Mouse (Mus musculus) liver, adult 2 months (tissue): Measurements from ENCODE around the gene Klf7.

Experiments
- CTCF ChIP-seq: fragments of 200-500 bp; IDR thresholded peaks from 2 replicates; pipeline ENCODE4 v1.5.1; 2011; ENCODE audit warnings: low read depth, low read length, control low read depth
- POLR2A ChIP-seq: fragments of 200-500 bp; IDR thresholded peaks from 2 replicates; pipeline ENCODE4 v1.6.1; 2011; ENCODE audit warnings: low read length, control low read depth; ENCODE audit not compliant: insufficient read depth; ENCODE audit errors: extremely low read depth

- TF ChIP-seq CTCF (no peak), POLR2A (no peak)
These were observed 75.3 kb downstream of the Klf7 start for GRCm38 (mm10) chr1:64046802-64047156.
